Mouse (Mus musculus) liver, adult 10 weeks (tissue): ENCODE measurements around the gene Trex2. TPM values are rescaled to one million over a fixed set of nuclear protein-coding genes. Genes with fewer than 3 reads are reported as not detected.

Experiments
- polyA plus RNA-seq: library from polyadenylated mRNA; stranded (reverse); fragments of 350-450 nt; fragmentation: Illumina TruSeq; extraction: RNeasy Lipid Tissue Mini Kit (QIAGEN cat#74804); gene quantifications from one replicate; pipeline ENCODE4 v1.2.3, GENCODE M21; 2014; ENCODE audit warnings: low read depth, low replicate concordance

Gene Trex2
- polyA plus RNA-seq = not detected

GRCm38 (mm10) chrX:73435252-73435651, at the start of gene Trex2:
TSS of gene Trex2 (minus strand) at chrX:73435344.

GRCm38 (mm10) chrX:73483484-73483810, 48.3 kb upstream of the Trex2 start, which contains the start of gene Bgn:
TSS of gene Bgn (plus strand) at chrX:73483602.

GRCm38 (mm10) chrX:73458877-73459392, 23.8 kb upstream of the Trex2 start, which contains the start of gene Haus7:
TSS of gene Haus7 (minus strand) at chrX:73459044.

GRCm38 (mm10) chrX:73410880-73411517, 24.1 kb downstream of the Trex2 start, which contains the start of gene Zfp92:
TSS of gene Zfp92 (plus strand) at chrX:73411096.

GRCm38 (mm10) chrX:73398636-73399035, 36.5 kb downstream of the Trex2 start, which contains the start of gene Gm18336:
TSS of gene Gm18336 (minus strand) at chrX:73398736.

Other genes starting within 250 kb of the Trex2 start
- gene Xlr3b, start 243.1 kb downstream of the Trex2 start, polyA plus RNA-seq = 1.2 TPM
- gene Xlr4b, start 221.0 kb downstream of the Trex2 start, polyA plus RNA-seq = 1.3 TPM
- 4.0 TPM for gene F8a, start 207.1 kb downstream of the Trex2 start, polyA plus RNA-seq
- gene Xlr4c, start 192.2 kb downstream of the Trex2 start, polyA plus RNA-seq = not detected
- gene Xlr3c, start 170.0 kb downstream of the Trex2 start, polyA plus RNA-seq = not detected
- not detected for gene Xlr5a, start 142.4 kb downstream of the Trex2 start, polyA plus RNA-seq
- gene Xlr5c, start 142.4 kb downstream of the Trex2 start, polyA plus RNA-seq = not detected
- gene Gm45015, start 98.5 kb downstream of the Trex2 start, polyA plus RNA-seq = not detected
- gene Zfp275, start 92.7 kb downstream of the Trex2 start, polyA plus RNA-seq = 6.0 TPM
- not detected for gene Gm18336, start 36.6 kb downstream of the Trex2 start, polyA plus RNA-seq
- gene Zfp92, start 24.2 kb downstream of the Trex2 start, polyA plus RNA-seq = not detected
- 8.2 TPM for gene Haus7, start 23.7 kb upstream of the Trex2 start, polyA plus RNA-seq
- 75.2 TPM for gene Bgn, start 48.3 kb upstream of the Trex2 start, polyA plus RNA-seq
- not detected for gene Atp2b3, start 67.7 kb upstream of the Trex2 start, polyA plus RNA-seq
- gene Dusp9, start 204.1 kb upstream of the Trex2 start, polyA plus RNA-seq = not detected
- not detected for gene Pnck, start 224.8 kb upstream of the Trex2 start, polyA plus RNA-seq
- gene Slc6a8, start 237.8 kb upstream of the Trex2 start, polyA plus RNA-seq = 1.7 TPM